Mouse (Mus musculus) liver, embryonic 14.5 days (tissue): ENCODE results near the gene Ctnnd2.

Source experiments
- CTCF ChIP-seq: IDR thresholded peaks from 2 replicates; pipeline ENCODE4 v1.5.1; 2016; ENCODE audit warnings: antibody characterized with exemption, low read depth, control low read depth
- EP300 ChIP-seq: IDR thresholded peaks from 2 replicates; pipeline ENCODE4 v1.6.1; 2016; ENCODE audit warnings: antibody characterized with exemption, low read depth

DNA sequence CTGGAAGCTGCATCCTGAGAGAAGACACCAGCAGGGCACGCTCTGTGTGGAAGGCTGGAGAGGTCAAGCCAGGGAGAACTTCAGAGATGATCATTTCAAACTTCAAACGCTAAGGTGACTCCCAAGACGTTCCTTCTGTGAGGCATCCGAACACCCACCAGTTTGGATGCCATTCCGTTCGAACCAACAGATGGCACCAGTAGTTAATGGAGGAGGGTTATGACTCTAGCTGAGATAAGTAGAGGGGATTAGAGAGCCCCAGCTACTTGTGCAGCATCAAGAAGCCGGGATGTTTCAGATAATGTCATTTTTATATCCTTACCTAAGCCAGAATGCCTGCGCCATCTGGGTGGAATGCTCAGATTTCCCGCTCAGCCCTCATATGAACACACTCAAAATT, 251.9 kb downstream of the Ctnnd2 start:
- TF ChIP-seq CTCF = no peak
- no peak for TF ChIP-seq EP300
